Mouse (Mus musculus) embryonic fibroblast, embryonic 13.5 days (primary cell): ENCODE data around the gene Nudt1. TPM values are rescaled to one million over a fixed set of nuclear protein-coding genes. Genes with fewer than 3 reads are reported as not detected.

ENCODE experiments used
- H3K27ac ChIP-seq: 2 replicates; pipeline ENCODE4 v1.5.1; 2012; ENCODE audit warnings: low read length, control low read depth, inconsistent platforms; ENCODE audit not compliant: insufficient read depth
- H3K4me1 ChIP-seq: 2 replicates; pipeline ENCODE4 v1.6.1; 2011; ENCODE audit warnings: low read length; ENCODE audit not compliant: control insufficient read depth, insufficient read depth
- H3K4me3 ChIP-seq: 2 replicates; pipeline ENCODE4 v1.5.1; 2011; ENCODE audit warnings: mild to moderate bottlenecking, control low read depth, low read length; ENCODE audit not compliant: insufficient read depth
- CTCF ChIP-seq: IDR thresholded peaks from 2 replicates; pipeline ENCODE4 v1.5.1; 2011; ENCODE audit warnings: mild to moderate bottlenecking, control low read depth, low read length, moderate library complexity, borderline replicate concordance; ENCODE audit not compliant: insufficient read depth
- POLR2A ChIP-seq: IDR thresholded peaks from 2 replicates; pipeline ENCODE4 v1.6.1; 2011; ENCODE audit warnings: low read depth, mild to moderate bottlenecking, control low read depth, low read length, moderate library complexity
- polyA plus RNA-seq: library from polyadenylated mRNA; stranded (reverse); fragments of >200 nt; gene quantifications from 2 replicates; pipeline ENCODE4 v1.2.4, GENCODE M21; 2011; ENCODE audit warnings: low read depth; ENCODE audit not compliant: missing spikeins, insufficient read length

Gene Nudt1
- 13.2 and 13.8 TPM in 2 replicates for polyA plus RNA-seq

GRCm38 (mm10) chr5:140321042-140321755 is at the start of gene Nudt1, which contains the start of gene Mad1l1:
TSS of gene Nudt1 (plus strand) at chr5:140321656.
TSS of gene Mad1l1 (minus strand) at chr5:140321552.
- peak within 1 kb of the TSS; percentile 86 for H3K27ac ChIP-seq
- peak; percentile 77 for TF ChIP-seq POLR2A
- no peak for TF ChIP-seq CTCF
- H3K4me3 ChIP-seq: peak within 1 kb of the TSS; percentile 98
- peaks cover 3% of the 10 kb centered on the region; the same call in 1 of the 2 replicates for H3K4me1 ChIP-seq

GRCm38 (mm10) chr5:140276779-140277178 is 44.7 kb upstream of the Nudt1 start:
- Histone ChIP-seq H3K4me1 (no peaks in the 10 kb centered on the region), H3K27ac (no peak overlapping the region), H3K4me3 (no peak overlapping the region)
- TF ChIP-seq CTCF: no peak

DNA sequence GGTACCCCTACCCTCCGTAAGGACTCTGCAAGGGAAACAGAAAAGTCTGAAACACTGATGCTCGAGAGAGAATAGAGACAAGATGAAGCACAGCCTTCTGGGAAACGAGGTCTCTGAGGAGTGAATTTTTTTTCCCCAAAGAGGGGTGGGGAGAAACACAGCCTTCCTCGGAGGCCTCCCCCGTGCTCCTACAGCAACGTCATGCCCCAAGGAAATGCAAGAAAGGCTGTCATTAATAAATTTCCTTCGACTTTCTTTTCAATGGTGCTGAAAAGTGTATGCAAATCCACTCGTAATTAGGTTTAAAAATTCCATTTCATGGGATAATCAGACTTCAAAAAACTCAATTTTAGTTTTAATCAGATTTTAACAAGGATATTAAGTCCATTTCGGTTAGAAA is 41.3 kb upstream of the Nudt1 start:
- TF ChIP-seq CTCF: no peak
- no peak for TF ChIP-seq POLR2A
- Histone ChIP-seq H3K4me3 (no peak overlapping the region), H3K27ac (no peak overlapping the region), H3K4me1 (no peaks in the 10 kb centered on the region)

- Histone ChIP-seq H3K4me3 (no peak overlapping the region), H3K27ac (no peak overlapping the region), H3K4me1 (no peaks in the 10 kb centered on the region)
- no peak for TF ChIP-seq CTCF
- no peak for TF ChIP-seq POLR2A
Measured at GRCm38 (mm10) chr5:140282376-140282775, 39.1 kb upstream of the Nudt1 start.

DNA sequence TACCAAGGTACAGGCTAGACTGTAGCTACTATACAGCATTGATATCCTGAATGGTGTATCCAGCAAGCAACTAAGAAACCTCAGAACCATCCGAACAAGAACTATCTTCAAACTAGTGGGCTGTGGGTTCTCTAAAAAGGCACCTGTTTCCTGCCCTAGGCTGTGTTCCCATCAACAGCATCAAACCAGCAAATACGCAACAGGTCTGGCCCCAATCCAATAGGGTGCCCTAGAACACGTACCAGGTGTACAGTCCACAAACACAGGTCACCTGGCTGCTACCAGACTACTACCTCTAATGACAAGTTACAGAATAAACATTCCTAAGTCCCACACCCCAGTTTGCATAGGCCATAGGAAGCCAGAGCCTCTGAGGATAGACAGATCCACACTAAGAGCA is 38.6 kb upstream of the Nudt1 start:
- TF ChIP-seq POLR2A (no peak), CTCF (no peak)
- H3K4me3 ChIP-seq: no peak overlapping the region
- no peak overlapping the region for H3K27ac ChIP-seq
- no peaks in the 10 kb centered on the region for H3K4me1 ChIP-seq

- Histone ChIP-seq H3K27ac (no peak overlapping the region), H3K4me3 (no peak overlapping the region), H3K4me1 (no peaks in the 10 kb centered on the region)
- TF ChIP-seq CTCF (no peak), POLR2A (no peak)
Measured at GRCm38 (mm10) chr5:140284011-140284410, 37.4 kb upstream of the Nudt1 start.

DNA sequence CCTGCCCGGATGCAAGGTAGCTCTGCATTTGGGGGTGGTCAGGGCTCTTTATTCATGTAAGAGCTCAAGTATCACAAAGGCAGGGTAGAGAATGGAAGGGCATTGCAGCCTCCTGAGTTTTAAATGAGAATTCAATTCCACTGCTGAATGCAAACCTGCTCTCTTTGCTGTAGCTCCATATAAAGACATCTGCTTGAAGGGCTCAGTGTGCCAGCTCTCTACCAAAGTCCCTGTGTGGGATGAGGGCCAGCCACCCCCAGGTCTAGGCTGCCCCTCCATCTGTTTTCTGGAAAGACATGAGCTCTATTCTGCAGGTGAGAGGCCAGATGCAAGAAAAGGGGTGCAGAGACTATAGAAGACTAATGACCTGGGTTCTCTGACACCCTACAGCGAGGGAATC is 36.7 kb upstream of the Nudt1 start:
- Histone ChIP-seq H3K4me3 (no peak overlapping the region), H3K4me1 (no peaks in the 10 kb centered on the region), H3K27ac (no peak overlapping the region)
- TF ChIP-seq CTCF (no peak), POLR2A (no peak)

DNA sequence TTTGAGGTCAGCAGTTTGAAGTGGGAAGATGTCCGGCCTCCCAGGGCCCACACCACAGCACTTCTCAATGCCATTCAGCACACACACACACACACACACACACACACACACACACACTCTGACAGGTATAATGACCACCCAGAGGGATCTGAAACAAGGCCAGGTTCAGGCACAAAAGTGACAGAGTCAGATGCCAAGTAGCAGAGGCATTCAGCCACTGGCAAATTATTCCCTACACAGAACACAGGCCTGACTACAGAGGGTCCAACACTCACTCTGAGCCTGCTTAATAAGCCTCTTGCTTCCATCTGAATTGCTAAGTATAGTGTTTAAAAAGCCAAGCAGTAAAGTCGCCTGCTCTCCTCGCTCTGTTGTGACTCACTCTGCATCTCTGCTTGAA is 33.2 kb upstream of the Nudt1 start:
- H3K4me1 ChIP-seq: no peaks in the 10 kb centered on the region
- no peak overlapping the region for H3K27ac ChIP-seq
- TF ChIP-seq POLR2A (no peak), CTCF (no peak)
- H3K4me3 ChIP-seq: no peak overlapping the region

DNA sequence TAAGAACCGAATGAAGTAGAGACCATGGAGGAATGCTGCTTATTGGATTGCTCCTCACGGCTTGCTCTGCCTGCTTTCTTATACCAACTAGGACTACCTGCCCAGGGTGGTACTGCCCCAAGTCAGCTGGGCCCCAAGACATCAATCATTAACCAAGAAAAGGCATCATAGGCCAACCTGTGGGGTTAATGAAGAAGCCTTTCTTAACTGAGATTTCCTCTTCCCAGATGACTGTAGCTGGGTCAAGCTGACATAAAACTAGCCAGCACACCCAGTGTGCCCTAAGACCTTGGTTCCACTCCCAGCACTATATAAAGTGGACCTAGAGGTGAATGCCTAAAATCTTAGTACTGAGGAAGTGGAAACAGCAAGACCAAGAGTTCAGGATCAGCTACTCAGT is 32.3 kb upstream of the Nudt1 start:
- H3K4me3 ChIP-seq: no peak overlapping the region
- TF ChIP-seq POLR2A (no peak), CTCF (no peak)
- no peak overlapping the region for H3K27ac ChIP-seq
- H3K4me1 ChIP-seq: no peaks in the 10 kb centered on the region

DNA sequence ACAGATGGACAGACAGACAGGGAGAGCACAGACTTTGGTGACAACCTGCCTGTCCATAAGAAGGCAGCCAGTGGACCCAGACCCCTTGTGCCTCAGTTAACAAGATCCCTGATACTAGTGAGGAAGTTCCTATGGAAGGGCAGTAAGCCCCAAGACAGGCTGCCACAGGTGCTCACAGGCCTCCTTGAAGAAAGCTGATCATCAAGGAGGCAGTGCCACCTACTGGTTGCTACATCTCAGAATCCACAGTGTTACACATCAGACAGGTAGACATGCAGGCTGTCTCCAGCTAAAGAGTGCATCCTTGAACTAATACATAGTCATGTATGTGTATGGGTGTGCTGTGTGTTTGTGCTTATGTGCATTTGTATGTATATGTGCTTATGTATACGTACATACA is 29.3 kb upstream of the Nudt1 start:
- no peak overlapping the region for H3K27ac ChIP-seq
- TF ChIP-seq CTCF: peak; percentile 39; the same call in 1 of the 2 replicates
- no peak for TF ChIP-seq POLR2A
- H3K4me1 ChIP-seq: no peaks in the 10 kb centered on the region
- H3K4me3 ChIP-seq: no peak overlapping the region

- TF ChIP-seq CTCF: no peak
- TF ChIP-seq POLR2A: no peak
- H3K4me3 ChIP-seq: no peak overlapping the region
- H3K27ac ChIP-seq: no peak overlapping the region
- H3K4me1 ChIP-seq: no peaks in the 10 kb centered on the region
Measured at GRCm38 (mm10) chr5:140298291-140298690, 23.2 kb upstream of the Nudt1 start.
